Mouse (Mus musculus): ENCODE results near the gene Rhoh.

DNA sequence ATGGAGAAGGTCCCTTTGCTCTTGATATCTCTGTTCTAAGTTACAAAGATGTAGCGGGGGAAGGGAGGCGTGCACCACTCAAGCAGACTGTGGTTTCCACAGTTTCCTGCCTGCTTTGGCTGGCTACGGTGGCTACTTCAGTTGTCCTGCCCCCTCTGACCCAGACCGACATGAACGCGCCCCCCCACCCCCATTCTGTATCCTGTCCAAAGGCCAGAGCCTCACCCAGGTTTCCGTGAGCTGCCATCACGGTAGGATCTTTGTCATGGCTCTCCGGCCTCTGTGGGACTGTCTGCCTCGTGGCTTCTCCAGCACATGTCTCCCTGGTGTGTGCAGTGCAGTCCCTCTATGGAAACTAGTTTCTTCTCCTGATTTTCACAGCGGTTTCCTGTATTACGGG, 58.3 kb downstream of the Rhoh start:
- TF ChIP-seq POLR2A (IDR thresholded peaks at IDR 0.05; ENCODE audit: low read depth, low read length): no peak
- no peak for TF ChIP-seq CTCF (IDR thresholded peaks at IDR 0.05; ENCODE audit: extremely low read depth, insufficient read length, insufficient replicate concordance, low read depth, low read length)
